Mouse (Mus musculus): Measurements from ENCODE around the gene Cryge. TPM values are rescaled to one million over a fixed set of nuclear protein-coding genes. Genes with fewer than 3 reads are reported as not detected.
"Not testable (repeated sequence)": the region's sequence is repeated elsewhere in the genome, so short reads cannot be mapped to it uniquely, and the experiment has no call there.

Cryge gene
- polyA plus RNA-seq (2012; rRNA removed), result not detected in 2 replicates

GRCm38 (mm10) chr1:65050952-65051351, at the start of gene Cryge:
Gene Cryge (minus strand): TSS chr1:65051149.
- not testable (repeated sequence) for DNase-seq (ENCODE audit: extremely low spot score in 1 of 2, low spot score in 1 of 2)

GRCm38 (mm10) chr1:65096953-65097352, 46.0 kb upstream of the Cryge start:
- no peak for DNase-seq (ENCODE audit: extremely low spot score in 1 of 2, low spot score in 1 of 2)

- peak in 1 of 2 experiments; percentile 7 for DNase-seq (ENCODE audit: extremely low spot score in 1 of 2, low spot score in 1 of 2)
Measured at GRCm38 (mm10) chr1:65091566-65091965, 40.6 kb upstream of the Cryge start.

GRCm38 (mm10) chr1:65090370-65090769, 39.4 kb upstream of the Cryge start:
- DNase-seq (ENCODE audit: extremely low spot score in 1 of 2, low spot score in 1 of 2), result no peak

- no peak for DNase-seq (ENCODE audit: extremely low spot score in 1 of 2, low spot score in 1 of 2)
Measured at GRCm38 (mm10) chr1:65088567-65089356, 37.8 kb upstream of the Cryge start.

- no peak for DNase-seq (ENCODE audit: extremely low spot score in 1 of 2, low spot score in 1 of 2)
Measured at GRCm38 (mm10) chr1:65082188-65082587, 31.2 kb upstream of the Cryge start, which contains the start of gene Crygb. Gene Crygb (minus strand): TSS chr1:65082288.

GRCm38 (mm10) chr1:65075607-65076006, 24.7 kb upstream of the Cryge start:
- DNase-seq (ENCODE audit: extremely low spot score in 1 of 2, low spot score in 1 of 2), result peak in 1 of 2 experiments; percentile 7

GRCm38 (mm10) chr1:65073589-65073988, 22.6 kb upstream of the Cryge start, which contains the start of gene Crygc:
Gene Crygc (minus strand): TSS chr1:65073689.
- DNase-seq (ENCODE audit: extremely low spot score in 1 of 2, low spot score in 1 of 2), result no peak

GRCm38 (mm10) chr1:65067842-65068241, 16.9 kb upstream of the Cryge start:
- DNase-seq (ENCODE audit: extremely low spot score in 1 of 2, low spot score in 1 of 2), result no peak

GRCm38 (mm10) chr1:65064201-65064600, 13.3 kb upstream of the Cryge start:
- DNase-seq (ENCODE audit: extremely low spot score in 1 of 2, low spot score in 1 of 2), result no peak

- DNase-seq (ENCODE audit: extremely low spot score in 1 of 2, low spot score in 1 of 2), result no peak
Measured at GRCm38 (mm10) chr1:65063352-65063751, 12.4 kb upstream of the Cryge start, which contains the start of gene Crygd. Gene Crygd (minus strand): TSS chr1:65063452.

- DNase-seq (ENCODE audit: extremely low spot score in 1 of 2, low spot score in 1 of 2), result no peak
Measured at GRCm38 (mm10) chr1:65052140-65052539, 1.2 kb upstream of the Cryge start.

- no peak for DNase-seq (ENCODE audit: extremely low spot score in 1 of 2, low spot score in 1 of 2)
Measured at GRCm38 (mm10) chr1:65051696-65052095, 747 bp upstream of the Cryge start.

GRCm38 (mm10) chr1:65048781-65049180, 2.2 kb downstream of the Cryge start:
- peak; percentile 12 to 39 for DNase-seq (ENCODE audit: extremely low spot score in 1 of 2, low spot score in 1 of 2)

- peak; percentile 8 to 69 for DNase-seq (ENCODE audit: extremely low spot score in 1 of 2, low spot score in 1 of 2)
Measured at GRCm38 (mm10) chr1:65046401-65047109, 4.4 kb downstream of the Cryge start.

- no peak for DNase-seq (ENCODE audit: extremely low spot score in 1 of 2, low spot score in 1 of 2)
Measured at GRCm38 (mm10) chr1:65043433-65043832, 7.5 kb downstream of the Cryge start.

GRCm38 (mm10) chr1:65041837-65042236, 9.1 kb downstream of the Cryge start:
- no peak for DNase-seq (ENCODE audit: extremely low spot score in 1 of 2, low spot score in 1 of 2)

- DNase-seq (ENCODE audit: extremely low spot score in 1 of 2, low spot score in 1 of 2), result no peak
Measured at GRCm38 (mm10) chr1:65040806-65041205, 10.1 kb downstream of the Cryge start.

- no peak for DNase-seq (ENCODE audit: extremely low spot score in 1 of 2, low spot score in 1 of 2)
Measured at GRCm38 (mm10) chr1:65039679-65040078, 11.3 kb downstream of the Cryge start.

GRCm38 (mm10) chr1:65037542-65037941, 13.4 kb downstream of the Cryge start:
- no peak for DNase-seq (ENCODE audit: extremely low spot score in 1 of 2, low spot score in 1 of 2)

GRCm38 (mm10) chr1:65035513-65035912, 15.4 kb downstream of the Cryge start:
- DNase-seq (ENCODE audit: extremely low spot score in 1 of 2, low spot score in 1 of 2), result no peak

GRCm38 (mm10) chr1:65032641-65033040, 18.3 kb downstream of the Cryge start, which contains the start of gene Akr1cl:
Gene Akr1cl (minus strand): TSS chr1:65032759.
- no peak for DNase-seq (ENCODE audit: extremely low spot score in 1 of 2, low spot score in 1 of 2)
